Mouse (Mus musculus): ENCODE results near the gene Fdx1l. TPM values are rescaled to one million over a fixed set of nuclear protein-coding genes. Genes with fewer than 3 reads are reported as not detected.

The Fdx1l gene
- polyA plus RNA-seq, 1 experiment from 2014 or later: 69.5 TPM

- no peaks in the 10 kb centered on the region for H3K9me3 ChIP-seq (replicated peaks)
- peaks cover 69% of the 10 kb centered on the region for H3K4me1 ChIP-seq
- H3K27ac ChIP-seq: no peak overlapping the region
- H3K36me3 ChIP-seq: no peaks in the 10 kb centered on the region
- H3K4me3 ChIP-seq: peak overlapping the region; percentile 56
- under 1% methylated on average over 36 of the region's 36 CpGs for WGBS
- peaks cover 97% of the 10 kb centered on the region for H3K27me3 ChIP-seq (ENCODE audit: low read depth, poor library complexity, severe bottlenecking)
- peak; percentile 73 for DNase-seq (ENCODE audit: low spot score)
Observed at GRCm38 (mm10) chr9:21031251-21031895, 42.0 kb downstream of the Fdx1l start.

- H3K27me3 ChIP-seq (ENCODE audit: low read depth, poor library complexity, severe bottlenecking): peaks cover 96% of the 10 kb centered on the region
- WGBS: 1% methylated on average over 13 of the region's 13 CpGs
Observed at GRCm38 (mm10) chr9:21030781-21031250, 42.6 kb downstream of the Fdx1l start.

GRCm38 (mm10) chr9:21030055-21030600, 43.3 kb downstream of the Fdx1l start:
- 21% methylated on average over 22 of the region's 22 CpGs for WGBS
- Histone ChIP-seq H3K27ac (no peak overlapping the region), H3K36me3 (no peaks in the 10 kb centered on the region), H3K9me3 (replicated peaks) (no peaks in the 10 kb centered on the region), H3K4me1 (peaks cover 62% of the 10 kb centered on the region), H3K4me3 (peak overlapping the region; percentile 56), H3K27me3 (ENCODE audit: low read depth, poor library complexity, severe bottlenecking) (peaks cover 96% of the 10 kb centered on the region)
- DNase-seq (ENCODE audit: low spot score): no peak

More at GRCm38 (mm10) chr9:21030781-21031250, 42.6 kb downstream of the Fdx1l start:
- Histone ChIP-seq H3K27ac (no peak overlapping the region), H3K9me3 (replicated peaks) (no peaks in the 10 kb centered on the region), H3K4me3 (peak overlapping the region; percentile 56), H3K4me1 (peaks cover 65% of the 10 kb centered on the region), H3K36me3 (no peaks in the 10 kb centered on the region)
- peak; percentile 79 for DNase-seq (ENCODE audit: low spot score)

GRCm38 (mm10) chr9:21029291-21030054, 43.9 kb downstream of the Fdx1l start, which contains the start of gene Icam4:
Icam4 (plus strand) TSS chr9:21029373.
- Histone ChIP-seq H3K9me3 (replicated peaks) (no peaks in the 10 kb centered on the region), H3K4me3 (peak within 1 kb of the TSS; percentile 56), H3K27ac (peak within 1 kb of the TSS; percentile 37), H3K27me3 (ENCODE audit: low read depth, poor library complexity, severe bottlenecking) (peaks cover 92% of the 10 kb centered on the region), H3K36me3 (no peaks in the 10 kb centered on the region), H3K4me1 (peaks cover 60% of the 10 kb centered on the region)
- DNase-seq (ENCODE audit: low spot score): peak; percentile 86
- 2% methylated on average over 37 of the region's 37 CpGs for WGBS

GRCm38 (mm10) chr9:21028560-21029110, 44.8 kb downstream of the Fdx1l start:
- Histone ChIP-seq H3K4me1 (peaks cover 59% of the 10 kb centered on the region), H3K9me3 (replicated peaks) (no peaks in the 10 kb centered on the region), H3K4me3 (no peak overlapping the region), H3K27me3 (ENCODE audit: low read depth, poor library complexity, severe bottlenecking) (peaks cover 84% of the 10 kb centered on the region), H3K27ac (peak overlapping the region; percentile 37), H3K36me3 (no peaks in the 10 kb centered on the region)
- 75% methylated on average over 6 of the region's 6 CpGs for WGBS
- no peak for DNase-seq (ENCODE audit: low spot score)

- Histone ChIP-seq H3K27ac (no peak overlapping the region; the same call in 1 of the 2 replicates), H3K4me1 (peaks cover 51% of the 10 kb centered on the region), H3K36me3 (no peaks in the 10 kb centered on the region), H3K4me3 (no peak overlapping the region), H3K27me3 (ENCODE audit: low read depth, poor library complexity, severe bottlenecking) (peaks cover 76% of the 10 kb centered on the region), H3K9me3 (replicated peaks) (no peaks in the 10 kb centered on the region)
- WGBS: 51% methylated on average over 8 of the region's 8 CpGs
- DNase-seq (ENCODE audit: low spot score): no peak
Observed at GRCm38 (mm10) chr9:21027774-21028290, 45.6 kb downstream of the Fdx1l start.

- Histone ChIP-seq H3K4me1 (peaks cover 41% of the 10 kb centered on the region), H3K27ac (no peak overlapping the region), H3K36me3 (no peaks in the 10 kb centered on the region), H3K9me3 (replicated peaks) (no peaks in the 10 kb centered on the region), H3K4me3 (no peak overlapping the region), H3K27me3 (ENCODE audit: low read depth, poor library complexity, severe bottlenecking) (peaks cover 71% of the 10 kb centered on the region)
- DNase-seq (ENCODE audit: low spot score): no peak
- WGBS: 73% methylated on average over 12 of the region's 12 CpGs
Observed at GRCm38 (mm10) chr9:21026849-21027248, 46.6 kb downstream of the Fdx1l start.

- Histone ChIP-seq H3K4me3 (no peak overlapping the region), H3K9me3 (replicated peaks) (no peaks in the 10 kb centered on the region), H3K4me1 (peaks cover 26% of the 10 kb centered on the region), H3K36me3 (no peaks in the 10 kb centered on the region), H3K27me3 (ENCODE audit: low read depth, poor library complexity, severe bottlenecking) (peaks cover 62% of the 10 kb centered on the region), H3K27ac (peak overlapping the region; percentile 0; the same call in 1 of the 2 replicates)
- DNase-seq (ENCODE audit: low spot score): no peak
- 73% methylated on average over 19 of the region's 19 CpGs for WGBS
Observed at GRCm38 (mm10) chr9:21025258-21025810, 48.1 kb downstream of the Fdx1l start.

- peaks cover 2% of the 10 kb centered on the region for H3K4me1 ChIP-seq
- H3K4me3 ChIP-seq: no peak overlapping the region
- peaks cover 57% of the 10 kb centered on the region for H3K27me3 ChIP-seq (ENCODE audit: low read depth, poor library complexity, severe bottlenecking)
- 89% methylated on average over 1 of the region's 1 CpGs for WGBS
- DNase-seq (ENCODE audit: low spot score): no peak
- no peak overlapping the region for H3K27ac ChIP-seq
- no peaks in the 10 kb centered on the region for H3K9me3 ChIP-seq (replicated peaks)
- no peaks in the 10 kb centered on the region for H3K36me3 ChIP-seq
Observed at GRCm38 (mm10) chr9:21022726-21023125, 50.7 kb downstream of the Fdx1l start.

- H3K36me3 ChIP-seq: no peaks in the 10 kb centered on the region
- no peak overlapping the region for H3K27ac ChIP-seq
- no peak overlapping the region for H3K4me3 ChIP-seq
- no peak for DNase-seq (ENCODE audit: low spot score)
- H3K27me3 ChIP-seq (ENCODE audit: low read depth, poor library complexity, severe bottlenecking): peaks cover 57% of the 10 kb centered on the region
- 63% methylated on average over 6 of the region's 6 CpGs for WGBS
- 0 out of 2 replicates have a peak, but pooled peaks cover 2% of the 10 kb centered on the region for H3K4me1 ChIP-seq
- no peaks in the 10 kb centered on the region for H3K9me3 ChIP-seq (replicated peaks)
Observed at GRCm38 (mm10) chr9:21022288-21022687, 51.1 kb downstream of the Fdx1l start.

GRCm38 (mm10) chr9:21021363-21021762, 52.1 kb downstream of the Fdx1l start:
- H3K27me3 ChIP-seq (ENCODE audit: low read depth, poor library complexity, severe bottlenecking): peaks cover 57% of the 10 kb centered on the region
- no peaks in the 10 kb centered on the region for H3K9me3 ChIP-seq (replicated peaks)
- H3K27ac ChIP-seq: no peak overlapping the region
- peaks cover 4% of the 10 kb centered on the region; the same call in 1 of the 2 replicates for H3K4me1 ChIP-seq
- no peak overlapping the region for H3K4me3 ChIP-seq
- H3K36me3 ChIP-seq: no peaks in the 10 kb centered on the region
- 84% methylated on average over 3 of the region's 3 CpGs for WGBS
- DNase-seq (ENCODE audit: low spot score): no peak

GRCm38 (mm10) chr9:21018600-21018999, 54.8 kb downstream of the Fdx1l start:
- H3K9me3 ChIP-seq (replicated peaks): no peaks in the 10 kb centered on the region
- no peak for DNase-seq (ENCODE audit: low spot score)
- H3K27ac ChIP-seq: no peak overlapping the region
- peaks cover 20% of the 10 kb centered on the region for H3K4me1 ChIP-seq
- WGBS: 81% methylated on average over 2 of the region's 2 CpGs
- no peak overlapping the region for H3K4me3 ChIP-seq
- H3K27me3 ChIP-seq (ENCODE audit: low read depth, poor library complexity, severe bottlenecking): peaks cover 70% of the 10 kb centered on the region
- no peaks in the 10 kb centered on the region for H3K36me3 ChIP-seq

Data from limb, embryonic 10.5 days (tissue).